Mouse (Mus musculus) hindbrain, embryonic 11.5 days (tissue): ENCODE data around the gene Six2. TPM values are rescaled to one million over a fixed set of nuclear protein-coding genes. Genes with fewer than 3 reads are reported as not detected.

Source experiments
- ATAC-seq: fragments of 200-750 bp; cut with Nextera tagmentation; 2 replicates; pipeline ENCODE4 v1.8.0; 2017; ENCODE audit warnings: mild to moderate bottlenecking, moderate TSS enrichment, moderate library complexity; ENCODE audit not compliant: low FRiP score
- DNase-seq: peaks from one replicate; pipeline ENCODE4 v3.0.0-alpha.2; 2015; ENCODE audit warnings: low spot score
- H3K27ac ChIP-seq: fragments of 300-500 bp; sonication (generic); 2 replicates; pipeline ENCODE4 v1.5.1; 2014; ENCODE audit warnings: mild to moderate bottlenecking, low read depth, low read length
- H3K27me3 ChIP-seq: fragments of 300-500 bp; sonication (generic); 2 replicates; pipeline ENCODE4 v1.6.1; 2014; ENCODE audit warnings: mild to moderate bottlenecking, low read length, moderate library complexity, mixed read lengths; ENCODE audit not compliant: control insufficient read depth, insufficient read depth
- H3K36me3 ChIP-seq: fragments of 300-500 bp; sonication (generic); 2 replicates; pipeline ENCODE4 v1.6.1; 2014; ENCODE audit warnings: mild to moderate bottlenecking, low read length, moderate library complexity, mixed read lengths; ENCODE audit not compliant: control insufficient read depth, insufficient read depth
- H3K4me1 ChIP-seq: fragments of 300-500 bp; sonication (generic); replicated peaks from 2 replicates; pipeline ENCODE4 v1.6.1; 2014; ENCODE audit warnings: low read length, mixed read lengths; ENCODE audit not compliant: control insufficient read depth, insufficient read depth
- H3K4me2 ChIP-seq: fragments of 300-500 bp; sonication (generic); replicated peaks from 2 replicates; pipeline ENCODE4 v1.6.1; 2014; ENCODE audit warnings: mild to moderate bottlenecking, low read depth, low read length
- H3K4me3 ChIP-seq: fragments of 300-500 bp; sonication (generic); 2 replicates; pipeline ENCODE4 v1.5.1; 2014; ENCODE audit warnings: low read depth, low read length
- H3K9ac ChIP-seq: fragments of 300-500 bp; sonication (generic); 2 replicates; pipeline ENCODE4 v1.6.1; 2014; ENCODE audit warnings: low read depth, low read length
- H3K9me3 ChIP-seq: fragments of 300-500 bp; sonication (generic); 2 replicates; pipeline ENCODE4 v1.6.1; 2016; ENCODE audit warnings: low read length; ENCODE audit not compliant: control insufficient read depth
- WGBS: fragments of 180-500 bp; shearing (Covaris S2); extraction: QIAGEN DNeasy Blood & Tissue Kit; methylation state at CpG from one replicate; pipeline ENCODE4 v1.1.7; 2014; 5-methylcytosine and 5-hydroxymethylcytosine counted together
- polyA plus RNA-seq: library from polyadenylated mRNA; unstranded; fragments of >200 nt; fragmentation: Nextera tagmentation; extraction: Ambion mirVana; gene quantifications from 2 replicates; pipeline ENCODE4 v1.2.1, GENCODE M21; 2014

Six2 gene
- polyA plus RNA-seq, 1 experiment from 2014 or later = 6.8 TPM

- Histone ChIP-seq H3K4me3 (no peak overlapping the region), H3K4me2 (no peak overlapping the region), H3K27ac (no peak overlapping the region), H3K27me3 (peaks cover 4% of the 10 kb centered on the region; the same call in 1 of the 2 replicates), H3K4me1 (no peaks in the 10 kb centered on the region), H3K9ac (no peak overlapping the region), H3K36me3 (no peaks in the 10 kb centered on the region), H3K9me3 (no peaks in the 10 kb centered on the region)
- 59% methylated on average over 11 of the region's 11 CpGs for WGBS
- ATAC-seq = no peak
- no peak for DNase-seq
These were observed 27.7 kb upstream of the Six2 start for GRCm38 (mm10) chr17:85715784-85716183.

GRCm38 (mm10) chr17:85714370-85714769 lies 26.3 kb upstream of the Six2 start:
- Histone ChIP-seq H3K4me3 (no peak overlapping the region), H3K4me1 (no peaks in the 10 kb centered on the region), H3K36me3 (no peaks in the 10 kb centered on the region), H3K9ac (no peak overlapping the region), H3K9me3 (no peaks in the 10 kb centered on the region), H3K4me2 (no peak overlapping the region), H3K27me3 (peaks cover 4% of the 10 kb centered on the region; the same call in 1 of the 2 replicates), H3K27ac (no peak overlapping the region)
- ATAC-seq (no peak), DNase-seq (no peak)
- 27% methylated on average over 5 of the region's 5 CpGs for WGBS

GRCm38 (mm10) chr17:85712874-85713273 lies 24.8 kb upstream of the Six2 start:
- Histone ChIP-seq H3K9ac (no peak overlapping the region), H3K36me3 (no peaks in the 10 kb centered on the region), H3K4me2 (no peak overlapping the region), H3K4me3 (no peak overlapping the region), H3K27ac (no peak overlapping the region), H3K27me3 (peaks cover 2% of the 10 kb centered on the region; the same call in 1 of the 2 replicates), H3K4me1 (no peaks in the 10 kb centered on the region), H3K9me3 (no peaks in the 10 kb centered on the region)
- WGBS = 91% methylated on average over 10 of the region's 10 CpGs
- ATAC-seq = no peak
- DNase-seq = no peak

DNA sequence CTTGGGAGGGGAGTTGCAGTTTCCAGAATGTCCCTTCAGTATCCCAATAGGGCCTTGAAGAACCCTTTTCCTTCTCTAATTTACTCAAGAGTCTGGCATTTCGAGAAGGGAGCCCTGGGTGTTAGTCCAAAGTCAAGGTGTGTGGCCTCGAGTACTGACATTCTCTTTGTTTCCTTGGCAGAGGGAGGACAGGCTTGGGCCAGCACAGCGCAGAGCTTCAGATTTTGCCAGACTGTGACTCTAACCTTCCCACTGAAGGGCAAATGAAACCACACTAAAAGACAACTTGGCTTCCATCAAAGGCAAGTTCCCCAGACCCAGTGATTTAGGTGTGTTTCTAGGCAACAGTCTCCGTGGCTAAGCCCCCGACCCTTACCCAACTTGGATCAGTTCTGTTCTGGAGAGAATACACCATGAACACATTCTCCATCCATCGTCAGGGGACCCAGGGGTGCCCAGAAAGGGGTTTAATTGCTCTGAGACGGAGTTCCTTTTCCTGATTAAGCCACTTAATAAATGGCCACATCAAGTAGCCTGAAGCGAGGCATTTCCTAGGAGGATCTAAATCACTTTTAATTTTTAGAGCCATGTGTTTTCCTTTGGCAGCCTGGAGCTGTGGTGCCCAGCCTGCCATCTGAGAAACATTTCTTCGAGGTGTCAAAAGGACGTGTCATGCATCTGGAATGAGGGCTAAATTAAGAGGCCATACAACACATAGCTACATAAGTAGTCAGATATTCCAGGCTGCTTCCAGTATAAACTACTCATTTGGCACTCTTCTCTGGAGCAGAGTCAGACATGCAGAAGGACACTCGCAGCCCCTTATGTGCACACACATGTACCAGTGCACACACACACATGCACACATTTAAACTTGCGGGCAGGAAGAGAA lies 16.5 kb upstream of the Six2 start:
- H3K27ac ChIP-seq = no peak overlapping the region
- no peaks in the 10 kb centered on the region for H3K9me3 ChIP-seq
- no peaks in the 10 kb centered on the region for H3K36me3 ChIP-seq
- no peak overlapping the region for H3K4me2 ChIP-seq
- no peak for DNase-seq
- ATAC-seq = no peak
- no peaks in the 10 kb centered on the region for H3K27me3 ChIP-seq
- WGBS = 71% methylated on average over 12 of the region's 12 CpGs
- no peak overlapping the region for H3K4me3 ChIP-seq
- H3K9ac ChIP-seq = no peak overlapping the region
- no peaks in the 10 kb centered on the region for H3K4me1 ChIP-seq

GRCm38 (mm10) chr17:85700028-85700427 lies 12.0 kb upstream of the Six2 start:
- no peak overlapping the region for H3K4me3 ChIP-seq
- ATAC-seq = no peak
- H3K27me3 ChIP-seq = peaks cover 4% of the 10 kb centered on the region; the same call in 1 of the 2 replicates
- 86% methylated on average over 4 of the region's 4 CpGs for WGBS
- H3K36me3 ChIP-seq = no peaks in the 10 kb centered on the region
- H3K27ac ChIP-seq = no peak overlapping the region
- no peak overlapping the region for H3K4me2 ChIP-seq
- no peaks in the 10 kb centered on the region for H3K9me3 ChIP-seq
- H3K4me1 ChIP-seq = no peaks in the 10 kb centered on the region
- no peak for DNase-seq
- no peak overlapping the region for H3K9ac ChIP-seq

DNA sequence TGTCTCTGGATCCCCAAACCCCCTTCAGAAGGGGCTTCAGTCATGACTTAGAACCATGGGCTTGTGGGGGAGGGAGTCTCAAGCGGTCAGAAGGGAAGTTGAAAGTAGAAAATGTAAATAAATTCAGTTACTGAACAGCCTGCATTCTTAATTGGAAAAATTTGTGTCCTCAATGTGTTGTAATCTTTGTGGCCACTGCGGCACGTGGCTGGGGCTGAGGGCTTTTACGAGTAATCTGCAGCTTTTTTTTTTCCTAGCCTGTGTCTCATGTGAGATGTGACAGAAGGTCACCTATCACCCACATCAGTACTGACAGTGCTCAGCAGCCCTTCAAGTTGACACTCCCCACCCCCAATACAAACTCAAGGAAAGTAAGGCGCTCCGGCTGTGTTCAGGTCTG lies 10.6 kb upstream of the Six2 start:
- H3K4me2 ChIP-seq = no peak overlapping the region
- peaks cover 12% of the 10 kb centered on the region for H3K27me3 ChIP-seq
- H3K4me3 ChIP-seq = no peak overlapping the region
- ATAC-seq (no peak), DNase-seq (no peak)
- H3K36me3 ChIP-seq = no peaks in the 10 kb centered on the region
- H3K27ac ChIP-seq = no peak overlapping the region
- H3K9me3 ChIP-seq = no peaks in the 10 kb centered on the region
- no peak overlapping the region for H3K9ac ChIP-seq
- WGBS = 83% methylated on average over 6 of the region's 6 CpGs
- no peaks in the 10 kb centered on the region for H3K4me1 ChIP-seq

- no peaks in the 10 kb centered on the region for H3K4me1 ChIP-seq
- H3K36me3 ChIP-seq = no peaks in the 10 kb centered on the region
- no peaks in the 10 kb centered on the region for H3K9me3 ChIP-seq
- ATAC-seq (no peak), DNase-seq (no peak)
- H3K27me3 ChIP-seq = peaks cover 18% of the 10 kb centered on the region
- H3K27ac ChIP-seq = no peak overlapping the region
- WGBS = 72% methylated on average over 1 of the region's 1 CpGs
- no peak overlapping the region for H3K4me2 ChIP-seq
- no peak overlapping the region for H3K4me3 ChIP-seq
- H3K9ac ChIP-seq = no peak overlapping the region
These were observed 9.9 kb upstream of the Six2 start for GRCm38 (mm10) chr17:85697976-85698375.

GRCm38 (mm10) chr17:85694499-85694898 lies 6.4 kb upstream of the Six2 start:
- Histone ChIP-seq H3K27me3 (peaks cover 51% of the 10 kb centered on the region), H3K4me1 (no peaks in the 10 kb centered on the region; the same call in 1 of the 2 replicates), H3K9me3 (no peaks in the 10 kb centered on the region), H3K4me3 (no peak overlapping the region), H3K9ac (no peak overlapping the region), H3K4me2 (no peak overlapping the region), H3K36me3 (no peaks in the 10 kb centered on the region), H3K27ac (no peak overlapping the region)
- no peak for ATAC-seq
- WGBS = 75% methylated on average over 6 of the region's 6 CpGs
- no peak for DNase-seq

DNA sequence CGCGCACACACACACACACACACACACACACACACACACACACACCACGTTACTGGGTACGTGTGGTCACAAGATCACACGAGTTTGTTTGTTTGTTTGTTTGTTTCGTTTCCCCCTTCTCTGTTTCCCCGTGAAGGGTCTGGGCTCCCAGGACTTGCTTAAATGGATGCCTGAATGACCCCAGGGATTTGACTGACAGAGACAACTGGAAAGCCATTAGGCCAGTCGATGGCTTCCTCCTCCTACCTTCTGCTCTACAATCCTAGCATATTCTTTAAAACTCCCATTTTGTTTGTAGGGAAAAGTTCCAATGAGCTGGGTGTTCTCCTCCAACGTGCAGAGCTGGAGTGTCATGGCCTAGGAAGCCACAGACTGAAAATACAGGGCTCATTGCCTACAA lies 5.0 kb upstream of the Six2 start:
- Histone ChIP-seq H3K36me3 (no peaks in the 10 kb centered on the region), H3K4me1 (peaks cover 6% of the 10 kb centered on the region; the same call in 1 of the 2 replicates), H3K9ac (no peak overlapping the region), H3K27ac (no peak overlapping the region), H3K9me3 (no peaks in the 10 kb centered on the region), H3K4me2 (no peak overlapping the region), H3K4me3 (no peak overlapping the region), H3K27me3 (peaks cover 63% of the 10 kb centered on the region)
- WGBS = 4% methylated on average over 9 of the region's 9 CpGs
- no peak for DNase-seq
- no peak for ATAC-seq
